In genomic region chrX:11825948-11826347, GRCm38 (mm10) we compare ENCODE assay signal across 19 mouse cellular contexts.
"Had no signal": no experiment of that assay in that cellular context is flagged by ENCODE, and none has a peak within 500 bp of the region (broad histone marks: within the 10 kb centered on the region; RNA-seq: fewer than 3 reads in every experiment).

No protein-coding gene starts in this region.

- ATAC-seq: hindbrain, postnatal 0 days; inflammation-experienced regulatory T-cells, adult 6 months; intestine, embryonic 15.5 days; intestine, embryonic 16.5 days; intestine, postnatal 0 days had no signal

- DNase-seq: heart, postnatal 10 days; heart, postnatal 14 days; heart, postnatal 36 days; heart, postnatal 4 days; kidney, adult 11 months; kidney, adult 18-20 months; kidney, adult 2 months; kidney, adult 8-10 months; kidney, adult 9 months; kidney, postnatal 10 days; kidney, postnatal 14 days; kidney, postnatal 25 days; kidney, postnatal 36 days; kidney, postnatal 4 days had no signal
